26 mouse cellular contexts compared by ENCODE assay signal in the genomic region with DNA sequence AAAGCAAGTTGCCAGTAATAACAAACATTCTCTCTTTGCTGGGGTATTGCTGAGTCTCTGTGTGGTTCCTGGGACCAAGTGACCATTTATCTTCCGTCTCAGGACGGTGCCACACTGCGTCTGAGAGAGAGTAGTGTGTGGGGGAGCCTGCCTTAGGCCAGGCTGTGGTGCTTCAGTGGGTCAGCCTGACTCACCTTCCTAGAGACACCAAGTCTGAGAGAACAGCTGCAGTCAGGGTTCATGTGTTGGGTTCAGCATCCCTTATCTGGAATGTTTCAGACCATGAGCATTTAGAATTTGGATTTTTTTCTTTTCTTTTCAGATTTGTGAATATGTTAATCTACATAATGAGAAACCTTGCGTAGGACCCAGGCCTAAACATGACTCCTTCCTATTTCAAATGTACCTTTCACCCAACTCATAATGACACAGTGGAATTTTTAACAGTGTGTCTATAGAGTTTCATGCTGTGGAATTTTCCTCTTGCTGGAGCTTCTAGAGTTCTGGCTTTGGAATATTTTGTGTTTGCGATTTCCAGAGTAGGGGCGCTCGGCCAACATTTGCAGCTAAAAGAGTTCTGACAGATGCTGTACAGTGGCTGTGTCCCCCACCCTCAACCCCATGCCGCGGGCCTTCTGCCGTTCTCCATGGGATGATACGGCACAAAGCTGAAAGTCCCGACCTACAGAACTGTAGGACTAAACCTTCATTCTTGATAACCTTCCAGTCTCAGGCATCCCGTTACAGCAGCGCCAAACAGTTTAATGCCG.
DNase-seq lines count a peak whose midpoint lies in the region; ATAC-seq and TF ChIP-seq lines count a peak whose summit lies in the region.
"Had no signal": no experiment of that assay in that cellular context is flagged by ENCODE, and none has a peak within 500 bp of the region (broad histone marks: within the 10 kb centered on the region; RNA-seq: fewer than 3 reads in every experiment).

No protein-coding gene starts in this region.

- ATAC-seq in hindbrain, embryonic 13.5 days (ENCODE audit: low FRiP score) = no peak
- no peak for ATAC-seq in hindbrain, embryonic 11.5 days (ENCODE audit: low FRiP score)
- ATAC-seq: forebrain, embryonic 16.5 days; intestine, embryonic 16.5 days had no signal

- no peak for TF ChIP-seq POLR2A in myocyte (IDR thresholded peaks at IDR 0.05; ENCODE audit: insufficient read length, low read depth)

- H3K9ac ChIP-seq in hindbrain, embryonic 13.5 days = no peak overlapping the region
- H3K9ac ChIP-seq in hindbrain, embryonic 11.5 days (ENCODE audit: low read depth, low read length) = no peak overlapping the region
- H3K9ac ChIP-seq: heart, embryonic 12.5 days; limb, embryonic 13.5 days; lung, embryonic 15.5 days; neural tube, embryonic 15.5 days had no signal

- 0 out of 2 replicates have a peak overlapping the region, but pooled peaks have one; percentile 9 for H3K27ac ChIP-seq in hindbrain, embryonic 13.5 days
- H3K27ac ChIP-seq in hindbrain, embryonic 11.5 days (ENCODE audit: low read depth, low read length) = no peak overlapping the region
- H3K27ac ChIP-seq: limb, embryonic 13.5 days; lung, embryonic 15.5 days; midbrain, embryonic 10.5 days; neural tube, embryonic 15.5 days had no signal

- no peak overlapping the region for H3ac ChIP-seq in myocyte (ENCODE audit: control insufficient read depth, insufficient read length)

- no peaks in the 10 kb centered on the region for H3K36me3 ChIP-seq in hindbrain, embryonic 13.5 days
- H3K36me3 ChIP-seq in hindbrain, embryonic 11.5 days (ENCODE audit: control insufficient read depth, insufficient read depth, low read length) = no peaks in the 10 kb centered on the region
- H3K36me3 ChIP-seq in myocyte (ENCODE audit: control insufficient read depth, insufficient read depth) = no peaks in the 10 kb centered on the region
- H3K36me3 ChIP-seq: heart, embryonic 12.5 days; limb, embryonic 13.5 days; lung, embryonic 15.5 days; midbrain, embryonic 10.5 days; neural tube, embryonic 15.5 days had no signal

- no peak overlapping the region for H3K4me3 ChIP-seq in hindbrain, embryonic 13.5 days
- no peak overlapping the region for H3K4me3 ChIP-seq in hindbrain, embryonic 11.5 days (ENCODE audit: low read depth, low read length)
- no peak overlapping the region for H3K4me3 ChIP-seq in myocyte
- H3K4me3 ChIP-seq: erythroblast, embryonic 14.5 days; heart, embryonic 12.5 days; limb, embryonic 13.5 days; lung, embryonic 15.5 days; midbrain, embryonic 10.5 days; neural tube, embryonic 15.5 days had no signal

- no peak overlapping the region for H3K4me2 ChIP-seq in hindbrain, embryonic 13.5 days
- no peak overlapping the region for H3K4me2 ChIP-seq in hindbrain, embryonic 11.5 days (replicated peaks; ENCODE audit: low read depth, low read length)
- no peak overlapping the region for H3K4me2 ChIP-seq in myocyte (ENCODE audit: low read depth)
- H3K4me2 ChIP-seq: heart, embryonic 12.5 days; limb, embryonic 13.5 days; liver, embryonic 11.5 days; lung, embryonic 15.5 days; neural tube, embryonic 15.5 days had no signal

- peaks cover 29% of the 10 kb centered on the region for H3K4me1 ChIP-seq in hindbrain, embryonic 13.5 days (replicated peaks)
- no peaks in the 10 kb centered on the region; the same call in 1 of the 2 replicates for H3K4me1 ChIP-seq in hindbrain, embryonic 11.5 days (replicated peaks; ENCODE audit: control insufficient read depth, insufficient read depth, low read length)
- H3K4me1 ChIP-seq: heart, embryonic 12.5 days; lung, embryonic 15.5 days had no signal

- no peak for DNase-seq in hindbrain, embryonic 11.5 days (ENCODE audit: low spot score)
- peak; percentile 42 for DNase-seq in layer of hippocampus, adult 9-11 months
- DNase-seq in layer of hippocampus, postnatal 10 days (ENCODE audit: low spot score in 2 of 2) = no peak
- DNase-seq in right cerebral cortex, postnatal 25 days = peak; percentile 21
- no peak for DNase-seq in right cerebral cortex, postnatal 14 days
- DNase-seq in gastrocnemius, adult 18-20 months (ENCODE audit: low spot score) = no peak
- DNase-seq: adrenal gland, adult 8-10 months; B cell, adult 2 months; cerebellum, adult 8-10 months; gastrocnemius, postnatal 36 days; heart, adult 18-20 months; kidney, adult 9 months; kidney, postnatal 14 days; retina, postnatal 1 day; thymus, adult 2 months had no signal

- 0 out of 2 replicates have a peak, but pooled peaks cover 5% of the 10 kb centered on the region for H3K27me3 ChIP-seq in hindbrain, embryonic 13.5 days
- H3K27me3 ChIP-seq in hindbrain, embryonic 11.5 days (ENCODE audit: control insufficient read depth, insufficient read depth, low read length) = no peaks in the 10 kb centered on the region
- no peaks in the 10 kb centered on the region for H3K27me3 ChIP-seq in myocyte (ENCODE audit: control insufficient read depth, insufficient read depth, insufficient read length)
- H3K27me3 ChIP-seq: lung, embryonic 15.5 days; neural tube, embryonic 15.5 days had no signal

- WGBS in hindbrain, embryonic 13.5 days = 90% methylated on average over 15 of the region's 15 CpGs
- 90% methylated on average over 15 of the region's 15 CpGs for WGBS in hindbrain, embryonic 11.5 days

- H3K9me3 ChIP-seq in hindbrain, embryonic 13.5 days = no peaks in the 10 kb centered on the region
- H3K9me3 ChIP-seq in hindbrain, embryonic 11.5 days (ENCODE audit: control insufficient read depth, low read length) = no peaks in the 10 kb centered on the region
- H3K9me3 ChIP-seq: heart, embryonic 12.5 days; limb, embryonic 13.5 days; lung, embryonic 15.5 days; neural tube, embryonic 15.5 days had no signal

- no peaks in the 10 kb centered on the region for H3K79me2 ChIP-seq in myocyte (ENCODE audit: control insufficient read depth, insufficient read depth)

TF ChIP-seq in myocyte, 11 proteins besides CTCF, POLR2A, EP300 and RAD21:
- no peak for TF ChIP-seq TCF3 (IDR thresholded peaks at IDR 0.05; ENCODE audit: insufficient read length, low read depth)
- peak in 2 of 3 experiments; percentile 47 to 56 for TF ChIP-seq MYOD1 (IDR thresholded peaks at IDR 0.05; ENCODE audit: control insufficient read depth in 1 of 3, insufficient read length in 2 of 3, low read depth in 2 of 3)

Comparison
In these comparisons a context has a peak if more than half of its experiments do, and no peak if none do; other contexts are left out.
1. DNase-seq: peak in layer of hippocampus, adult 9-11 months (single experiment) and right cerebral cortex, postnatal 25 days (single experiment); none in hindbrain, embryonic 11.5 days (single experiment), layer of hippocampus, postnatal 10 days (0 of 2), right cerebral cortex, postnatal 14 days (single experiment) and gastrocnemius, adult 18-20 months (single experiment).